Mouse (Mus musculus): Measurements from ENCODE around the gene H2-M10.6. TPM values are rescaled to one million over a fixed set of nuclear protein-coding genes. Genes with fewer than 3 reads are reported as not detected.
"Not testable (repeated sequence)": the region's sequence is repeated elsewhere in the genome, so short reads cannot be mapped to it uniquely, and the experiment has no call there.

Gene H2-M10.6
- polyA plus RNA-seq, 1 experiment from 2014 or later = not detected

DNA sequence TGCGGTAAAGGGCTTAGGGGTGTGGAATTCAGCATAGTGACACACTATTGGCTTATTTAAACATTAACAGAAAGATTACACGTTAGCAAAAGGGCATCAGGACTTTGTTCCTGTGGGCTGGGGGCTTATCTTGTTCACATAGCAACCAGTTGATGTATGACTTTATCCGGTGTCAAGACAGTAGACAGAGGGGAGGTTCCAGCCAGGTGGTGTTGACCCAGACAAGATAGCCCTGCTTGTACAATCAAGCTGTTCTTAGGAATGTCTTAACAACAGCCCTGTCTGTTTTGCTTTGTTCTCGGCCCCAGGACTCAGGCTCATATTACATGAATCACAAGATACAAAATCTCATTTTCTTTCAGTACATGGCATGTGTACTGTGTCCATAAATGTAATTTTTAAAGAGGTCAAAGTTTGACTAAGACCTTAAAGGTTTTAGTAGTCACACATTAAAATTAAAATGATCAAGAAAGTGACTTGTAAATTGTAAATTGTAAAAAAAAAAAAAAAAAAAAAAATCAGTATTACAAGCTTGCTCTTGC lies 12.0 kb upstream of the H2-M10.6 start:
- ATAC-seq (ENCODE audit: low read depth) = not testable (repeated sequence)

DNA sequence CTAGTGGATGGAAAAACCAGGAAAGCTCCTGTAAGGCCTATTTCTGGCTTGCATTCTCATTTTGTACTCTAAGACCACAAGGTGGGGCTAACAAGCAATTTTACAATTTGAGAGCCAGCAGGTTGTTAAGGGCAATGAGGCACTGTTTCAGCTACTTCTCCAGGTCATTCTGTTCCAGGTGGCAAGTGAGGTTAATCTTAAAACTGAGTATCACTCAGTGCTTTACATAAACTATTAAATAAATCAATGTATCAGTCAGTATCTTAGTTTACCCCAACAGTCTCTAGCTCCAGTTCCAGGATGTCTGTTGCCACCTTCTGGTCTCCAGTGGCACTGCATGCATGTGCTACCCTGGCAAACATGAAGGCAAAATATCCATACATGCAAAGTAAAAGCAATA lies 12.0 kb downstream of the H2-M10.6 start:
- Histone ChIP-seq H3K4me2 (ENCODE audit: low read depth, low read length) (no peak overlapping the region), H3K9me3 (ENCODE audit: control insufficient read depth, low read length) (no peaks in the 10 kb centered on the region)
- ATAC-seq (ENCODE audit: low read depth) = peak; percentile 28; the same call in 1 of the 2 replicates

More for the DNA sequence above, 12.0 kb upstream of the H2-M10.6 start:
- H3K27ac ChIP-seq (ENCODE audit: low read depth, low read length); H3K9me3 ChIP-seq (ENCODE audit: control insufficient read depth, low read length); H3K9ac ChIP-seq (replicated peaks; ENCODE audit: low read depth, low read length); H3K36me3 ChIP-seq (ENCODE audit: control insufficient read depth, insufficient read depth, low read length); H3K27me3 ChIP-seq (ENCODE audit: control insufficient read depth, insufficient read depth, low read length); H3K4me1 ChIP-seq (ENCODE audit: control insufficient read depth, insufficient read depth, low read length); H3K4me2 ChIP-seq (ENCODE audit: low read depth, low read length); H3K4me3 ChIP-seq (ENCODE audit: low read depth, low read length): not testable (repeated sequence)
- WGBS = 83% methylated on average over 4 of the region's 4 CpGs

DNA sequence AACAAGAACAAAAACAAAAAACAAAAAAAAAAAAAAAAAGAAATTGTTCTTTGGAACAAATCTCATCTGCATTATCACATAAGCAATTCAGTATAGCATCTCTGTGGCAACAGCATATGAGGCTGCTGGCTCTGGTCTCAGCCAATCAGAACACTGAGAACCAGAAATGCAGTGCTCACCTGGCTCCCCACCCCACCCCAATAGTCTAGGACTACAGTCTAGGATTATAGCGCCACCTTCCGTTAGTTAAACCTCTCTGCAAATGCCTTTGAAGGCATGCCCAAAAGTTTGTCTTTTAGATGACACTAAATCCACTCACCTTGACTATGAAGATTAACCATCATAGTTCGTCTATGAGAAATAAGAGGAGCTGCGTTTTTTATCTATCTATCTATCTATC lies 13.6 kb downstream of the H2-M10.6 start:
- 34% methylated on average over 4 of the region's 4 CpGs for WGBS

More for the DNA sequence above, 12.0 kb downstream of the H2-M10.6 start:
- Histone ChIP-seq H3K4me3 (ENCODE audit: low read depth, low read length) (no peak overlapping the region), H3K27ac (ENCODE audit: low read depth, low read length) (no peak overlapping the region), H3K36me3 (ENCODE audit: control insufficient read depth, insufficient read depth, low read length) (no peaks in the 10 kb centered on the region), H3K9ac (replicated peaks; ENCODE audit: low read depth, low read length) (no peak overlapping the region), H3K27me3 (ENCODE audit: control insufficient read depth, insufficient read depth, low read length) (no peaks in the 10 kb centered on the region), H3K4me1 (ENCODE audit: control insufficient read depth, insufficient read depth, low read length) (no peaks in the 10 kb centered on the region)

DNA sequence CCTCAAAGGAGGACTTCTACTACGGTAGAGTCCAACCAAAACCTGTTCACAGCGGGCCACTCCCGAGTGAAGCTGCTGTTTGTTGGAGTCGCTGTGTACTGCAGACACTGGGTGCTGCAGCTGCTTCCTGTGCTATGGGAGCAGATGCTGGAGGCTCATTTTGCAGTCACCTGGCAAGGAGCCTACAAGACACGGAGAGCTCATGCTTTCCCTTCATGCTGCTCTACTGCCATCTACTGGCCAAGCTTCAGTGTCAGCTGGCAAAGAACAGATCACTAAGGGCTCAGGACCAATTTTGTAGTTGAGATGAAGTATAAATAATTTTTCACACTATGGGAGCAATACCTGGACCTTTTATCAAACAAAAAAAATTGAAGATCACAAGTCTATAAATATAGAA lies 14.0 kb downstream of the H2-M10.6 start:
- 12% methylated on average over 5 of the region's 5 CpGs for WGBS
- H3K4me2 ChIP-seq (ENCODE audit: low read depth, low read length); H3K4me3 ChIP-seq (ENCODE audit: low read depth, low read length); H3K27me3 ChIP-seq (ENCODE audit: control insufficient read depth, insufficient read depth, low read length); H3K4me1 ChIP-seq (ENCODE audit: control insufficient read depth, insufficient read depth, low read length); H3K9me3 ChIP-seq (ENCODE audit: control insufficient read depth, low read length); H3K36me3 ChIP-seq (ENCODE audit: control insufficient read depth, insufficient read depth, low read length); H3K27ac ChIP-seq (ENCODE audit: low read depth, low read length); H3K9ac ChIP-seq (replicated peaks; ENCODE audit: low read depth, low read length): not testable (repeated sequence)
- peak; percentile 92 for ATAC-seq (ENCODE audit: low read depth)

More for the DNA sequence above, 13.6 kb downstream of the H2-M10.6 start:
- no peaks in the 10 kb centered on the region for H3K4me1 ChIP-seq (ENCODE audit: control insufficient read depth, insufficient read depth, low read length)
- no peak overlapping the region for H3K4me2 ChIP-seq (ENCODE audit: low read depth, low read length)
- no peak overlapping the region for H3K9ac ChIP-seq (replicated peaks; ENCODE audit: low read depth, low read length)
- H3K4me3 ChIP-seq (ENCODE audit: low read depth, low read length) = no peak overlapping the region
- H3K27ac ChIP-seq (ENCODE audit: low read depth, low read length) = no peak overlapping the region
- ATAC-seq (ENCODE audit: low read depth) = peak; percentile 71
- H3K9me3 ChIP-seq (ENCODE audit: control insufficient read depth, low read length) = no peaks in the 10 kb centered on the region
- H3K36me3 ChIP-seq (ENCODE audit: control insufficient read depth, insufficient read depth, low read length) = no peaks in the 10 kb centered on the region
- H3K27me3 ChIP-seq (ENCODE audit: control insufficient read depth, insufficient read depth, low read length) = no peaks in the 10 kb centered on the region

DNA sequence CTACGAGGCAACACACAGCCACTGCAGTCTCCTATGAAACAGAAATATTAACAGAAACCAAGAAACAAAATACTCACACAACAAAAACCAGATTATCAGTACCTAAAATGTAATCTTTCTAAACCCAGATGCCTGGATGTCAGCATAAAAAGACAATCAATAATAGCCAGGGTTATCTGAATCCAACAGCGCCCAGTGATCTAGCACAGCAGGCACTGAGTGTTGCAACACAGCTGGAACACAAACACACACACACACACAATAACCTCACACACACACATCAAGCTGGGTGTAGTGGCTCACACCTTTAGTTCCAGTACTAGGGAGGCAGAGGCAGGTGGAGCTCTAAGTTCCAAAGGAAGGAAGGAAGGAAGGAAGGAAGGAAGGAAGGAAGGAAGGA lies 16.5 kb downstream of the H2-M10.6 start:
- Histone ChIP-seq H3K27ac (ENCODE audit: low read depth, low read length) (no peak overlapping the region), H3K4me2 (ENCODE audit: low read depth, low read length) (no peak overlapping the region), H3K27me3 (ENCODE audit: control insufficient read depth, insufficient read depth, low read length) (no peaks in the 10 kb centered on the region), H3K4me1 (ENCODE audit: control insufficient read depth, insufficient read depth, low read length) (no peaks in the 10 kb centered on the region), H3K36me3 (ENCODE audit: control insufficient read depth, insufficient read depth, low read length) (no peaks in the 10 kb centered on the region), H3K9me3 (ENCODE audit: control insufficient read depth, low read length) (no peaks in the 10 kb centered on the region), H3K4me3 (ENCODE audit: low read depth, low read length) (no peak overlapping the region), H3K9ac (replicated peaks; ENCODE audit: low read depth, low read length) (no peak overlapping the region)
- ATAC-seq (ENCODE audit: low read depth) = no peak
- WGBS = 87% methylated on average over 2 of the region's 2 CpGs

DNA sequence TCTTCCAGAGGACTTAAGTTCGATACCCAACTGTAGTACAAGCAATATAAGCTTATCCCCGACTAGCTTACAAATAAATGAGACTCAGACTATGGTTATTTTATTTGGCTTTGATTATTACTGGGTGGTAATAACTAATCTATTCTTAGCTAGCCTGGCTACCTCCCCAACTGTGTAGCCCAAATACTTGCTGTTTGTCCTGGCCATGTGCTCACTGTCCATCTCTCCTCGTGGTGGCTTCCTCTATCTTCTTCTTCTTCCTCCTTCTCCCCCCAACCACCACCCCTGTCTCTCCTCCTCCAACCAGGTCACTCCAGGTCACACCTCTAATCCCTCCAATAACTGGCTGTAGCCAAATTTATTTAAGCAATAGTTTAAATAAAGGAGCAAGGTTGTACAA lies 18.5 kb downstream of the H2-M10.6 start:
- Histone ChIP-seq H3K4me1 (ENCODE audit: control insufficient read depth, insufficient read depth, low read length) (no peaks in the 10 kb centered on the region), H3K4me3 (ENCODE audit: low read depth, low read length) (no peak overlapping the region), H3K36me3 (ENCODE audit: control insufficient read depth, insufficient read depth, low read length) (no peaks in the 10 kb centered on the region), H3K27me3 (ENCODE audit: control insufficient read depth, insufficient read depth, low read length) (no peaks in the 10 kb centered on the region), H3K4me2 (ENCODE audit: low read depth, low read length) (no peak overlapping the region), H3K27ac (ENCODE audit: low read depth, low read length) (no peak overlapping the region), H3K9ac (replicated peaks; ENCODE audit: low read depth, low read length) (no peak overlapping the region), H3K9me3 (ENCODE audit: control insufficient read depth, low read length) (no peaks in the 10 kb centered on the region)
- ATAC-seq (ENCODE audit: low read depth) = no peak
- 84% methylated on average over 3 of the region's 3 CpGs for WGBS

DNA sequence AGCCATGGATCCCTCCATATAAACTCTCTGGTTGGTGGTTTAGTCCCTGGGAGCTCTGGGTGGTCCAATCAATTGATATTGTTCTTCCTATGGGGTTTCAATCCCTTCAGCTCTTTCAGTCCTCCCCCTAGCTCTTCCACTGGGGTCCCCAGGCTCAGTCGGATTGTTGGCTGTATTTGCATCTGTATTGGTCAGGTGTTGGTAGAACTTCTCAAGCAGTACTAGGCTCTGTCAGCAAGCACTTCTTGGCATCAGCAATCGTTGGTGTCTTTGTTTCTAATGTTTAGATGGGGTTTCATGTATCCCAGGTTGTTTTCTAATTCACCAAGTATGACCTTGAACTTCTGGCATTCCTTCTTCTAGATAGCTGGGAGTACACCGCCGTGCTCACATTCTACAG lies 20.7 kb downstream of the H2-M10.6 start:
- 60% methylated on average over 4 of the region's 4 CpGs for WGBS
- Histone ChIP-seq H3K4me1 (ENCODE audit: control insufficient read depth, insufficient read depth, low read length) (peaks cover 1% of the 10 kb centered on the region), H3K9ac (replicated peaks; ENCODE audit: low read depth, low read length) (no peak overlapping the region), H3K27me3 (ENCODE audit: control insufficient read depth, insufficient read depth, low read length) (no peaks in the 10 kb centered on the region), H3K4me3 (ENCODE audit: low read depth, low read length) (no peak overlapping the region), H3K27ac (ENCODE audit: low read depth, low read length) (no peak overlapping the region), H3K36me3 (ENCODE audit: control insufficient read depth, insufficient read depth, low read length) (no peaks in the 10 kb centered on the region), H3K9me3 (ENCODE audit: control insufficient read depth, low read length) (no peaks in the 10 kb centered on the region), H3K4me2 (ENCODE audit: low read depth, low read length) (no peak overlapping the region)
- ATAC-seq (ENCODE audit: low read depth) = no peak

DNA sequence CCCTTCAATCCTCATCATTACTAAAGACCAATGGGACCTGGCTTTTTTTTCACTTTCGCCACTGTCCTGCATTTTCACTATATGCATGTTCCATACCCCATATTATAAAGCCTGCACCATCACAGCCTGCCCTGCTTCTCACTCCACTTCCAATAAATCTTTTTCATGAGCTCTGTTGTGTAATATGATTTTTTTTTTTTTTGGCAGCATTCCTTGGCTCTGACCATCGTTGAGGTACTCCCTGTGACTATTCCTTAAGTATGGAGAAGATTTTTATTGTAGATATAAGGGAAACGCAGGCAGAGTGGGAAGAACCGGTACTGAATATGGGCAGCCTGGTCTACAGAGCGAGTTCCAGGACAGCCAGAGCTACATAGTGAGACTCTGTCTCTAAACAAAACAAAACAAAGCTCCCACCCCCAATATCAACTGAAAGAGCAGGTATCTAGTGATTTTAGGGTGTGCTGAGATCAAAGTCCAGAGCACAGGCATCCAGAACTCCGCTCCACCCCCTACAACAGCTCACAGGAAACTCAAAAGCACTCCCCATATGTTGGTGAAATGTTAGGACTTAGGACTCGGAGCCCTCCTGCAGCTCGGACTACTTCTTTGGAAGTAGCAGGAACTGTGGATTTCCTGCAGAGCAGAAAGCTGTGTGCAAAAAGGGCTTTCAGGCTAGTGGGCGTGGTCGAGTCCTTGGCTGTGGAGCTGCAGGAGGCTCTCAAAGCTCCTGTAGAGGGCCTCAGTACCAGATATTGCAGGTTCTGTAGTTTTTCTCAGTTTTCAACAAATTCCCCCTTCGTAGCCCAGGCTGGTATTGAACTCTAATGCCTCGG lies 23.8 kb downstream of the H2-M10.6 start:
- H3K36me3 ChIP-seq (ENCODE audit: control insufficient read depth, insufficient read depth, low read length) = no peaks in the 10 kb centered on the region
- ATAC-seq (ENCODE audit: low read depth) = 0 out of 2 replicates have a peak, but pooled peaks have one; percentile 2
- no peak overlapping the region for H3K4me3 ChIP-seq (ENCODE audit: low read depth, low read length)
- no peaks in the 10 kb centered on the region for H3K9me3 ChIP-seq (ENCODE audit: control insufficient read depth, low read length)
- H3K4me1 ChIP-seq (ENCODE audit: control insufficient read depth, insufficient read depth, low read length) = peaks cover 5% of the 10 kb centered on the region
- WGBS = 38% methylated on average over 12 of the region's 12 CpGs
- no peak overlapping the region for H3K27ac ChIP-seq (ENCODE audit: low read depth, low read length)
- H3K27me3 ChIP-seq (ENCODE audit: control insufficient read depth, insufficient read depth, low read length) = no peaks in the 10 kb centered on the region
- peak overlapping the region; percentile 63; the same call in 1 of the 2 replicates for H3K4me2 ChIP-seq (ENCODE audit: low read depth, low read length)
- H3K9ac ChIP-seq (replicated peaks; ENCODE audit: low read depth, low read length) = no peak overlapping the region

DNA sequence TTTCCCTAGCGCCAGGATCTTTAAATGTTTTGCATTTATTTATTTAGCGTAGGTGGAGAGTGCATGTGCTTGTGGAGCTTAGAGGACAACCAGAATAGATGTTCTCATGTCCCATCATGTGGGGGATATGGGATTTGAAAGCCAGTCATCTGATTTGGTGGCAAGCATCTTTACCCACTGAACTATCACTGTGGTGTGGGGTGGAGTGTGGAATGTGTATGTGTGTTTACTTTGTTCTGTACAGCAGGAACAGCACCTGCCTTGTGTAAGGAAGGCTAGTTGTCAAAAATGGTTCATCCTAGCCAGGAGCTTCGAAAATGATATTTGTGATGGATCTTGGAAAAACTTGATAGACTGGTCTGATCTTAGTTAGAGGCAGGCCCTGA lies 24.4 kb downstream of the H2-M10.6 start:
- Histone ChIP-seq H3K36me3 (ENCODE audit: control insufficient read depth, insufficient read depth, low read length) (no peaks in the 10 kb centered on the region), H3K4me2 (ENCODE audit: low read depth, low read length) (peak overlapping the region; percentile 63), H3K4me1 (ENCODE audit: control insufficient read depth, insufficient read depth, low read length) (peaks cover 5% of the 10 kb centered on the region), H3K27ac (ENCODE audit: low read depth, low read length) (peak overlapping the region; percentile 94), H3K9me3 (ENCODE audit: control insufficient read depth, low read length) (no peaks in the 10 kb centered on the region), H3K9ac (replicated peaks; ENCODE audit: low read depth, low read length) (peak overlapping the region; percentile 88), H3K4me3 (ENCODE audit: low read depth, low read length) (peak overlapping the region; percentile 75), H3K27me3 (ENCODE audit: control insufficient read depth, insufficient read depth, low read length) (no peaks in the 10 kb centered on the region)
- peak; percentile 19 for ATAC-seq (ENCODE audit: low read depth)
- 22% methylated on average over 3 of the region's 3 CpGs for WGBS

All from neural tube, embryonic 14.5 days (tissue).